In the genomic region with DNA sequence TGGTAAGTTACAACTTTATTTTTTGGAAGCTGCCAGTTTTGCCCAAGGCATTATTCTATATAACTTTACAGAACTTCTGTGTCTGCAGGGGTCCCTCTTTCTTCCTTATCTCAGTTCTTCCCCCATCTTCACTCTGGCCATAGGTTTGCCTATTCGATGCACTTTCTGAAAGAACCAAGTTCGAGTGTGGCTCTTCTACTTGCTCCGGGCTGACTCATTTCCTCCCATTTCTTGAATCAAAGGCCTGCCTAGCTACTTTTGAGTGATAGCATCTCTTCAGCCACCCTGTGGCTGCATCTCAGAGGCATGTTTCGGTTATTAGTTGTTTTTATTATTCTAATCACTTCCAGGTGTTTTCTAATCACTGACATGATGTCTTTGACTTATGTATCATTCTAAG, we compare ENCODE assay signal across 9 mouse cellular contexts. TPM values are rescaled to one million over a fixed set of nuclear protein-coding genes. Genes with fewer than 3 reads are reported as not detected.
DNase-seq lines count a peak whose midpoint lies in the region; ATAC-seq and TF ChIP-seq lines count a peak whose summit lies in the region.
"Had no signal": no experiment of that assay in that cellular context is flagged by ENCODE, and none has a peak within 500 bp of the region (broad histone marks: within the 10 kb centered on the region; RNA-seq: fewer than 3 reads in every experiment).

No protein-coding gene starts in this region.

- H3K9me3 ChIP-seq in lung, embryonic 14.5 days (ENCODE audit: low read depth, low read length) = no peaks in the 10 kb centered on the region
- H3K9me3 ChIP-seq in erythroblast, embryonic 14.5 days (ENCODE audit: control insufficient read depth, low read length) = no peaks in the 10 kb centered on the region
- no peaks in the 10 kb centered on the region for H3K9me3 ChIP-seq in intestine, embryonic 16.5 days (ENCODE audit: control insufficient read depth, low read length)
- H3K9me3 ChIP-seq in neural tube, embryonic 15.5 days (replicated peaks) = no peaks in the 10 kb centered on the region

- peak overlapping the region; percentile 76 for H3K4me3 ChIP-seq in lung, embryonic 14.5 days (ENCODE audit: low read depth, low read length)
- peak overlapping the region; percentile 66 for H3K4me3 ChIP-seq in erythroblast, embryonic 14.5 days (replicated peaks)
- H3K4me3 ChIP-seq in intestine, embryonic 16.5 days (ENCODE audit: low read length) = peak overlapping the region; percentile 94
- peak overlapping the region; percentile 56; the same call in 1 of the 2 replicates for H3K4me3 ChIP-seq in neural tube, embryonic 15.5 days (replicated peaks)

- peak overlapping the region; percentile 69 for H3K4me2 ChIP-seq in lung, embryonic 14.5 days
- peak overlapping the region; percentile 65 for H3K4me2 ChIP-seq in intestine, embryonic 16.5 days (ENCODE audit: low read depth, low read length)
- H3K4me2 ChIP-seq in neural tube, embryonic 15.5 days = peak overlapping the region; percentile 70

- peaks cover 13% of the 10 kb centered on the region for H3K4me1 ChIP-seq in lung, embryonic 14.5 days (ENCODE audit: insufficient read depth)
- H3K4me1 ChIP-seq in erythroblast, embryonic 14.5 days (ENCODE audit: control insufficient read depth) = peaks cover 6% of the 10 kb centered on the region
- H3K4me1 ChIP-seq in intestine, embryonic 16.5 days (ENCODE audit: control insufficient read depth, insufficient read depth, low read length) = peaks cover 9% of the 10 kb centered on the region
- peaks cover 9% of the 10 kb centered on the region for H3K4me1 ChIP-seq in neural tube, embryonic 15.5 days

- ATAC-seq in lung, embryonic 14.5 days (ENCODE audit: insufficient read depth) = no peak
- no peak for ATAC-seq in intestine, embryonic 16.5 days
- ATAC-seq in neural tube, embryonic 15.5 days (ENCODE audit: low FRiP score) = no peak
- no peak for ATAC-seq in monocyte, adult 5-6 weeks (replicated peaks; ENCODE audit: insufficient number of reproducible peaks, low FRiP score, low TSS enrichment, poor library complexity, severe bottlenecking)

- H3K27me3 ChIP-seq in lung, embryonic 14.5 days (ENCODE audit: insufficient read depth, low read length) = no peaks in the 10 kb centered on the region
- peaks cover 3% of the 10 kb centered on the region; the same call in 1 of the 2 replicates for H3K27me3 ChIP-seq in erythroblast, embryonic 14.5 days (ENCODE audit: control insufficient read depth)
- H3K27me3 ChIP-seq in intestine, embryonic 16.5 days (replicated peaks; ENCODE audit: control insufficient read depth, insufficient read depth, low read length) = no peaks in the 10 kb centered on the region
- no peaks in the 10 kb centered on the region for H3K27me3 ChIP-seq in neural tube, embryonic 15.5 days (replicated peaks)

- peak overlapping the region; percentile 93 for H3K9ac ChIP-seq in lung, embryonic 14.5 days
- H3K9ac ChIP-seq in intestine, embryonic 16.5 days (ENCODE audit: low read depth, low read length) = peak overlapping the region; percentile 99
- H3K9ac ChIP-seq in neural tube, embryonic 15.5 days (replicated peaks) = no peak overlapping the region

- DNase-seq in lung, embryonic 14.5 days = peak; percentile 34
- DNase-seq in lung, adult 18-20 months = no peak
- DNase-seq in retina, postnatal 1 day = no peak
- no peak for DNase-seq in adrenal gland, postnatal 10 days

- TF ChIP-seq CTCF in lung, embryonic 14.5 days (IDR thresholded peaks at IDR 0.05; ENCODE audit: low read depth) = no peak

- H3K27ac ChIP-seq in lung, embryonic 14.5 days (ENCODE audit: low read depth) = peak overlapping the region; percentile 94; the same call in 1 of the 2 replicates
- peak overlapping the region; percentile 95; the same call in 1 of the 2 replicates for H3K27ac ChIP-seq in intestine, embryonic 16.5 days (ENCODE audit: low read length)
- no peak overlapping the region for H3K27ac ChIP-seq in neural tube, embryonic 15.5 days (replicated peaks)

- WGBS in lung, embryonic 14.5 days = 29% methylated on average over 4 of the region's 4 CpGs
- 47% methylated on average over 4 of the region's 4 CpGs for WGBS in intestine, embryonic 16.5 days
- 76% methylated on average over 4 of the region's 4 CpGs for WGBS in neural tube, embryonic 15.5 days

- no peaks in the 10 kb centered on the region for H3K36me3 ChIP-seq in lung, embryonic 14.5 days (ENCODE audit: insufficient read depth)
- H3K36me3 ChIP-seq in erythroblast, embryonic 14.5 days (ENCODE audit: control insufficient read depth) = no peaks in the 10 kb centered on the region
- H3K36me3 ChIP-seq in intestine, embryonic 16.5 days (ENCODE audit: control insufficient read depth, insufficient read depth, low read length) = peaks cover 5% of the 10 kb centered on the region; the same call in 1 of the 2 replicates
- H3K36me3 ChIP-seq in neural tube, embryonic 15.5 days = no peaks in the 10 kb centered on the region

RNA-seq across cellular contexts. Expression of a gene that starts 1.1 kb away (rescaled TPM):
- 34.7 and 35.8 TPM in 2 replicates for polyA plus RNA-seq in lung, embryonic 14.5 days (2014; fragmentation: Nextera tagmentation; extraction: Ambion mirVana)
- 0.03 and 0.05 TPM in 2 replicates for polyA plus RNA-seq in erythroblast, embryonic 14.5 days (2012)
- polyA plus RNA-seq in intestine, embryonic 16.5 days (2015; fragmentation: Nextera tagmentation; extraction: Ambion mirVana) = 33.0 and 34.0 TPM in 2 replicates
- polyA plus RNA-seq in neural tube, embryonic 15.5 days (2015; fragmentation: Nextera tagmentation; extraction: Ambion mirVana) = 4.4 and 9.8 TPM in 2 replicates
- 10 to 100 TPM; 26.8 to 31.8 TPM for total RNA-seq in adrenal gland, postnatal 10 days (2021)
- total RNA-seq in monocyte, adult 5-6 weeks (2017) = 33.5 to 62.0 TPM (median 44.1 TPM) in 3 replicates

RNA-seq across cellular contexts. Expression of a gene that starts 43.8 kb away (rescaled TPM):
- polyA plus RNA-seq in lung, embryonic 14.5 days (2014; fragmentation: Nextera tagmentation; extraction: Ambion mirVana) = not detected in 2 replicates
- polyA plus RNA-seq in erythroblast, embryonic 14.5 days (2012) = not detected in 2 replicates
- polyA plus RNA-seq in intestine, embryonic 16.5 days (2015; fragmentation: Nextera tagmentation; extraction: Ambion mirVana) = not detected in 2 replicates
- not detected in 2 replicates for polyA plus RNA-seq in neural tube, embryonic 15.5 days (2015; fragmentation: Nextera tagmentation; extraction: Ambion mirVana)
- not detected for total RNA-seq in adrenal gland, postnatal 10 days (2021)
- 1.4 TPM in 1 of 3 replicates, not detected in the others for total RNA-seq in monocyte, adult 5-6 weeks (2017)
- polyA plus RNA-seq: spleen, adult 2 months had no signal
